Mouse (Mus musculus) E14TG2a.4 (cell line): ENCODE results near the gene Dolpp1.

Experiments
- H3K27me3 ChIP-seq: 2 replicates; pipeline ENCODE4 v1.6.1; 2014; ENCODE audit warnings: low read length, control low read depth; ENCODE audit not compliant: insufficient read depth
- H3K36me3 ChIP-seq: 2 replicates; pipeline ENCODE4 v1.6.1; 2014; ENCODE audit warnings: low read length, control low read depth; ENCODE audit not compliant: insufficient read depth
- H3K4me1 ChIP-seq: replicated peaks from 2 replicates; pipeline ENCODE4 v1.6.1; 2014; ENCODE audit warnings: low read depth, low read length, control low read depth
- H3K4me3 ChIP-seq: replicated peaks from 2 replicates; pipeline ENCODE4 v1.5.1; 2014; ENCODE audit warnings: mild to moderate bottlenecking, low read length
- H3K9me3 ChIP-seq: 2 replicates; pipeline ENCODE4 v1.6.1; 2014; ENCODE audit warnings: low read length, control low read depth
- CTCF ChIP-seq: conservative IDR thresholded peaks from 2 replicates; pipeline ENCODE4 v1.5.1; 2014; ENCODE audit warnings: low read length
- NANOG ChIP-seq: IDR thresholded peaks from 2 replicates; pipeline ENCODE4 v1.6.1; 2014; ENCODE audit warnings: borderline replicate concordance, low read length, mixed read lengths
- POU5F1 ChIP-seq: IDR thresholded peaks from 2 replicates; pipeline ENCODE4 v1.6.1; 2014; ENCODE audit warnings: low read length, borderline replicate concordance

Gene Dolpp1

GRCm38 (mm10) chr2:30356906-30357305 lies 35.1 kb upstream of the Dolpp1 start:
- no peaks in the 10 kb centered on the region for H3K27me3 ChIP-seq
- TF ChIP-seq CTCF (no peak), POU5F1 (no peak), NANOG (no peak)

GRCm38 (mm10) chr2:30357552-30358510 lies 34.2 kb upstream of the Dolpp1 start:
- Histone ChIP-seq H3K4me3 (peak overlapping the region; percentile 92), H3K36me3 (peaks cover 37% of the 10 kb centered on the region), H3K27me3 (no peaks in the 10 kb centered on the region), H3K4me1 (peaks cover 52% of the 10 kb centered on the region), H3K9me3 (peaks cover 3% of the 10 kb centered on the region)
- TF ChIP-seq NANOG (no peak), POU5F1 (no peak), CTCF (no peak)

More at GRCm38 (mm10) chr2:30356906-30357305, 35.1 kb upstream of the Dolpp1 start:
- Histone ChIP-seq H3K4me3 (no peak overlapping the region), H3K36me3 (peaks cover 45% of the 10 kb centered on the region), H3K9me3 (no peaks in the 10 kb centered on the region), H3K4me1 (peaks cover 58% of the 10 kb centered on the region)

- Histone ChIP-seq H3K27me3 (no peaks in the 10 kb centered on the region), H3K4me3 (peak within 1 kb of the TSS; percentile 92), H3K9me3 (peaks cover 5% of the 10 kb centered on the region), H3K36me3 (peaks cover 27% of the 10 kb centered on the region), H3K4me1 (peaks cover 57% of the 10 kb centered on the region)
- TF ChIP-seq POU5F1, result no peak
- TF ChIP-seq NANOG, result no peak
- TF ChIP-seq CTCF, result no peak
These were observed 33.2 kb upstream of the Dolpp1 start, which contains the start of gene Sh3glb2 for GRCm38 (mm10) chr2:30358533-30359531. Gene Sh3glb2 (minus strand): TSS chr2:30359337.

- H3K9me3 ChIP-seq, result peaks cover 5% of the 10 kb centered on the region
- TF ChIP-seq POU5F1 (no peak), NANOG (no peak), CTCF (no peak)
- H3K36me3 ChIP-seq, result peaks cover 16% of the 10 kb centered on the region
- H3K4me3 ChIP-seq, result no peak overlapping the region
- H3K4me1 ChIP-seq, result peaks cover 58% of the 10 kb centered on the region
- H3K27me3 ChIP-seq, result no peaks in the 10 kb centered on the region
These were observed 31.4 kb upstream of the Dolpp1 start for GRCm38 (mm10) chr2:30360626-30361025.

- no peaks in the 10 kb centered on the region for H3K27me3 ChIP-seq
- H3K9me3 ChIP-seq, result peaks cover 5% of the 10 kb centered on the region
- no peak overlapping the region for H3K4me3 ChIP-seq
- TF ChIP-seq POU5F1, result no peak
- peak; percentile 84 for TF ChIP-seq CTCF
- TF ChIP-seq NANOG, result no peak
- peaks cover 47% of the 10 kb centered on the region for H3K4me1 ChIP-seq
- H3K36me3 ChIP-seq, result peaks cover 26% of the 10 kb centered on the region
These were observed 29.2 kb upstream of the Dolpp1 start for GRCm38 (mm10) chr2:30362865-30363264.

GRCm38 (mm10) chr2:30363773-30364650 lies 28.0 kb upstream of the Dolpp1 start, which contains the start of gene Miga2:
Gene Miga2 (plus strand): TSS chr2:30364233.
- TF ChIP-seq POU5F1 (no peak), CTCF (no peak)
- Histone ChIP-seq H3K4me1 (peaks cover 44% of the 10 kb centered on the region), H3K4me3 (peak within 1 kb of the TSS; percentile 100), H3K9me3 (peaks cover 5% of the 10 kb centered on the region), H3K27me3 (no peaks in the 10 kb centered on the region), H3K36me3 (peaks cover 38% of the 10 kb centered on the region)

- TF ChIP-seq CTCF (no peak), POU5F1 (no peak), NANOG (no peak)
- H3K36me3 ChIP-seq, result peaks cover 52% of the 10 kb centered on the region
- H3K27me3 ChIP-seq, result no peaks in the 10 kb centered on the region
- H3K4me3 ChIP-seq, result peak overlapping the region; percentile 100
- peaks cover 5% of the 10 kb centered on the region for H3K9me3 ChIP-seq
- peaks cover 48% of the 10 kb centered on the region for H3K4me1 ChIP-seq
These were observed 26.6 kb upstream of the Dolpp1 start for GRCm38 (mm10) chr2:30365281-30366069.
